Mouse (Mus musculus) lung, postnatal 36 days (tissue): ENCODE data around the gene Col8a2.

Source experiments
- DNase-seq: peaks from one replicate; pipeline ENCODE4 v3.0.0; 2022; ENCODE audit warnings: mixed read lengths

Gene Col8a2

DNA sequence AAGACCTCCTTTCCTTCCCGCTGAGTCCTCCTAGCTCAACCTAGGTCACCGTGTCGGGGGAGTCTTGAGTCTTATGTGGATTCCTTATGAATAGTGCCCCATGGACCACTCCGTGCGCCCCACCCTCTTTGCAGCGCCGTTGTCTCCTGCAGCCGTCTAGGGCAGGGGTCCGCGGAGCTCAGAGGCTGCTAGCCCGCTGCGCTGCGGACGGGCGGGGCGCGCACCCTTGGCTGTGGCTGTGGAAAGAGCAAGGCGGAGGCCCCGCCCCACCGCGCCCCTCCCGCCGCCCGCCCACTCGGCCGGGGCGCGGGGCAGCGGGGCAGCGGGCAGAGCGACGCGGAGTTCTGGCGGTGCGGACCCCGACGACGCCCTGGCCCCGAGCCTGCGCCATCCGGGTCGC, at the start of gene Col8a2:
Gene Col8a2 (plus strand): TSS at position 302 of the 400 bp plus-strand sequence.
- peak; percentile 30 for DNase-seq

DNA sequence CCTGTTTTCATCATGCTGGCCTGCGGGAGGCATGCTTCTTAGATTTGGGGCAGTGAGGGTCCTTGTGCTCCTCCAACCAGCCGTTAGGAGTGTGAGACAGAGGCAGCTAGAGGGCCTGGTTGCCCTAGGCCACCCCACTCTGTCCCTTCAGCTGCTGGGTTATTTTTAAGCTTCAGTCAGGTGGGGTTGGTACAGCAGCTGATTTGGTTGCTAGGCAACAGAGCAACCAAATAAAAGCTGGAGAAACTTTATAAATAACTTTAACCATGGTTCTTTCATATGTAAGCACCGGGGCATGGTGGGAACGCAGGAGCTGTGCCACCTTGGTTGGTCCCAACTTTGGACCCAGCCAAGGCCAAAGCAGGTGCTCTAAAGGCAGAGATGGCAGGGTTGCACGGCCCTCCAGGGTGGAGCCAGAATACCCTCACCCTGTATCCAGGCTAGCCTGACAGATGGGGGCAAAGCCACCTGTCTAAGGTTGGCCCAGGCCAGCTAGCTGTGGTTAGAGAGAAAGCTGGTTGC, 48.8 kb upstream of the Col8a2 start:
- DNase-seq, result peak; percentile 73

DNA sequence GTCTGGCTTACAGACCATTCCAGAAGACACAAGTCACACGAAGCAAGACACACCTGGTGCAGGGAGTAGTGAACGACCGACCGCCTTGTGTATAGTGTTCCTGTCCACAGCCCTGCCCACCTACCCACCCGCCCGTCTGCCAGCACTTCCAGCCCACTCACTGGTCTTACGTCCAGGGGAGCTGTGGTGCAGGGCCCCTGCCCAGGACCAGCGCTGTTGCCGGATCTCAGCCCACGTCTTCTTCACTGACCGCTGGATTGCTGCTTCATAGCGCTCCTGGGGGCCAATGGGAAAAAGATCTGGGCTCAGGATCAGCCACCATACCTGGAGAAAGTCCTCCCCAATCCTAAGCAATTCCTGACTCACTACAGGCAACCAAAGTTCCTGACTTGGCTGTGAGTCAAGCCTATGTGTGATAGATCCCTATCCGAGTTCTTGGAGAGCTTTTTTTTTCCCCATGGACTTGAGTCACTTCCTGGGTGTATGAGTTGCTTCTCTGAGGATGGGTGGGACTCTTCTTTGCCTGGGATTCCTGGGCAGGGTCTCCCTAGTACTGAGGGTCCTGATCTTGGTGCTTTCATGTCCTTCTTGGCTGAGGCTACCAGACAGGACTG, 46.6 kb upstream of the Col8a2 start:
- DNase-seq, result no peak

DNA sequence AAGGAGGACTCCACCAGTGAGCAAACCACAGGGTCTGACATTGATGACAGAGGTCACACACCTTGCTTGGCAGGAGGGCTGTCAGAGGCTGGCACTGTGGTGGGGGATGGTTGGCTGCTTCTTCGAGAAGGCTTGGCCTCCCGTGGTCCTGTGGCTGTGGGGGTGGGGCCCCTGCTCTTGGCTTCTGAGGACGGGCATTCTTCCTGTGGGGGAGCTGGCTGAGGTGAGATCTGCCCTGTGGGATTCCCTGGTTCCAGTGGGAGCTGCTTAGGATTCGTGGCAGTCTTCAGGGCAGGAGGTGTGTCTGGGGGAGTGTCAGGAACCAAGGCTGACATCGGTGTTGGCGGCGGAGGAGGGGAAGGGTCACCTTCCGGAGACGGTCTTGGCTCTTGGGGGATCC, 44.6 kb upstream of the Col8a2 start:
- no peak for DNase-seq

DNA sequence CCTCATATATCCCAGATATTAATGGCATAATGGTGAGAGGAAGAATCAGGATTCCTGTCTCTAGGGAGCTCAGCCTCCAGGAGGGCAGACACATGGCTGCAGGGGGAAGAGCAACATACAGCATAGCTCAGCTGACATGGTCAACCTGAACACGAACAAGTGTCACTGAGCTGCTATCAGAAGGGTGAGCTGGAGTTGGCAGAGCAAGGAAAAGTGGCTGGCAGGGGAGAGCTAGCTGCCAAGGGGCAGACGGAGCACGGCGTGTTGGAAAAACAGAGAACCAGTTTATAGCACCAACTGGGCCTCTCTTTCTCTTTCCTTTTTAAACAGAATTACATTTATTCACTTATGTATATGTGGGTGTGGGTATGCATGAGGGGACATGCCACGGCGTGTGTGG, 44.1 kb upstream of the Col8a2 start:
- no peak for DNase-seq

DNA sequence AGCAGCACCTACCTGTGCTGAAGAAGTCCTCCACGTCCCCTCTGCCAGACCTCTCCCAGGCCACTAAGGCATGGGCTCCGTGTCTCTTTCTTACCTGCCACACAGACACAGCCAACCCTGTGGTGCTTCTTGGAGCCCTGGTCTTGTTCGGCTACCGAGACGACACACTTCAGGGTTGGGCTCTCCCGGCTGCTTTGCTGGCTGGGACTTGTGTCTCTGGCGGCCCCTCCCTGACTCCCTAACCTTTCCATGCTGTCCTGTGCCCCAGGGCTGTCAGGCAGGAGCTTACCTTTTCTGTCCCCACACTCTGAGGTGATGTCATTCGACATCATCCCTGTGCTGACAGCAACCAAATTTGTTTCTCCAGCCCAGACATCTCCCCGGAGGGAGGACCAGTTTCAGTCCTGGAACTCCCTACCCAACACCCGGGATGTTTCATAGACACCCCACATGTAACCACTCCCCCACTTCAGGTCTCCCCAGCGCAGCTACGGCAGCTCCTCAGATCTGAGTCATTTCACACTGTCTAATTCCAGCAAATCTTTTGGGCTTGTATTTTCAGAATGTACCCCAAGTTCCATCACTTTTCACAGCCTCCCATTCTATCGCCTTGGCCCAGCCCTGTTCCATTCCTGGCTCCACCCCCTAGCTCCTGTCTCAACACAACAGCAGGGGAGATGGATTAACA, 40.2 kb upstream of the Col8a2 start:
- no peak for DNase-seq

DNA sequence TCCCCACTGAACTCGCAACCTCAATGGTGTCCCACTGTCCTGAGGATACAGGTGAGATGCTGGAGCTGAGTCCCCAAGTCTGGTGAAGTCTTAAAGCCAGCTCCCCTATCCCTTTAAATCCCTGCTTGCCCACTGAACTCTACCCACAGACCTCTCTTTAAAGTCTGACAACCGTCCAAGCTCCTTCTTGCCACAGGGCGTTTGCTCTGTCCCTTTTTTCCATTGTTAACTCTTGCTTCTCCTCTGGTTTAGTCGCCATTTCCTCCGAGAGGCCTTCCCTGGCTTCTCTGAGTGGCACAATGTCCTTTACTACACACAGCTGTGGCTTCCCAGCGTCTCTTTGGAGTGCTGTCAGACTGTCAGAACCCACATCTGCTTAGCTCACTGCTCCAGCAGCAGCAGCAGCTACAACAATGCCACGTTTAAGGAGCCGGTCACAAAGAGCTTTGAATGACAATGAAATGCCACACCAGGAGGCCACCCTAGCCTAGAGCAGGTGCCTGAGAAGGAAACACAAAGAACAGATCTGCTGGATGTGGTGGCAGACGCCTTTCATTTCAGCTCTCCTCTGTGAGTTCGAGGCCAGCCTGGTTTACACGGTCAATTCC, 38.2 kb upstream of the Col8a2 start:
- DNase-seq, result no peak

DNA sequence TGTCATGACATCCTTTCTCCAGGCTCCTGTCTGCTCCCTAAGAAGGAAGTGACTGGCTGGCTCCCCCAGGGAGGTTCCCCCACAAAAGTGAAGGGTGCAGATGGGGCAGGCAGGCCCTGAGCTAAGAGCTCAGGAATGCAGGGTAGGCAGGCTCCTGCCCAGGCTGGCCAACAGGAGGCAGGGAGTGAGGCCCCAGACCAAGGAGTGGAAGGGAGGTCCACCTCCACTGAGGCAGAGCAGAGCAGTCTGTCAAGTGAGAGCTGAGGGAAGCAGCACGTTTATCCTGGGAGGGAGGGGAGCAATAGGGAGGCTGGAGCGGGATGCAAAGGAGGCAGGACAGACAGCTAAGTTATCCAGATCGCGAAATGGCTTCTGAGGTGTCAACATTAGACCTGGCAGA, 35.9 kb upstream of the Col8a2 start:
- no peak for DNase-seq

DNA sequence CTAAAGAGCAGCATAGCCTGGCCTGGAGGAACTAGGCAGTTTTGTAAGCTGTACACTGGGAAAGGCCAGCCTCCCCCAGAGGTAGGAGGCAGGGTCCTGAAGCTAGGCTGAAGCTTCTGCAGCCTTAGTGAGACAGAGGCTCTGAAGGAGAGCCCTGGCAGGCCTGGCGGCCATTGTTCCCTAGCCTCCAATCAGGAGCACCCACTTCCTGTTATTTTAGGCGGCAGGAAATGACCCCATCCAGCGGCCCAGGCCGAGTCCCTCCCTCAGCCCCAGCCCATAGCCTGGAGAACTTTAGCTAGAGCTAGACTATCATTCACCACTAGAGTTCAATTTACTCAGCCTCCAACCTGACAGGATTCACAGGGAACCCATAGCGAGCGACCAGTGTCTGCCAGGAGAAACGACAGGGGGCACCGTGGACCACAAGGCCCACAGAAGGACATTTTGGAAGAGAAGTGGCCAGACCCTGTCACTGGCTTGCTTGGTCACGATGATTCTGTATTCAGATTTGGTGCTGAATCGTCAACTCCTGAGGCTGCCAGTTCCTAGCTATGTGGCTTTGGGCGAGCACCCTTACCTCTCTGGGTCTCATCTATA, 34.8 kb upstream of the Col8a2 start:
- DNase-seq, result peak; percentile 82

DNA sequence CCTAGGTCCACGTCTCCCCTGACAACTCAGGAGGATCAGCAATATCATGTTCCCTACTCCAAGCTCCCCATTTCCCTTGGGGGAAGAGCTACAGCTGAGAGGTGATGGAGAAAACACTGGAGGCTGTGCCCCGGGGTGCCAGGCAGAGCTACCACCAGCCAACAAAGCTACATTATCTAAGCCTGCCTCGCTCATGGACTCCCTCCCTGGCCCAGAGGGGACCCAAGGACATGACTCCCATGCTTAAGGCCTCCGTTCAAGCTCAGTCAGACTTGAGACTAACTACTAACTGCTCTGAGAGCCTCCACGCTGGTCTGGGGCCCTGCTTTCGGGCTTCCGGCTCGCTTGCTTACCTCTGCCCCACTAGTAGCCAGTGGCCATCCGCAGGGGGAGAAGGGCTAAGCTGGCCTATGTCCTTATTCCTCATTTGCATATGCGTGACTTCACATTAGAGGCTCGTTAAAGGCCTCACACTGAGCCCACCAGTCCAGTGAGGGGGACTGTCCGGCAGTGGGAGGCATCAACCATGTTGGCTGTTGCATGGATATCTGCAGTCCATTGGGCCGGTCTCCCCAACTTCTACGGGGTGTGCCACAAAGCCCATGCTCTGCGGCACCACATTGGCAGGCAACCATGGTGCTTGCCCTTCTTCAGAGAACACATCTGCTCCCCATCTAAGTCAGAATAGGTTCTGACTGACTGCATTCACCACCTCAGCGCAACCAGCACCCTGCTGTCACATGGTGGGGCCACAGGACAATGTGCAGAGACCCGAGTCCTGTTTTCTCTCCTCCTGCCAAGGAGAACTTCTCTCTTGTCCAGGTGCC, 34.0 kb upstream of the Col8a2 start:
- no peak for DNase-seq

DNA sequence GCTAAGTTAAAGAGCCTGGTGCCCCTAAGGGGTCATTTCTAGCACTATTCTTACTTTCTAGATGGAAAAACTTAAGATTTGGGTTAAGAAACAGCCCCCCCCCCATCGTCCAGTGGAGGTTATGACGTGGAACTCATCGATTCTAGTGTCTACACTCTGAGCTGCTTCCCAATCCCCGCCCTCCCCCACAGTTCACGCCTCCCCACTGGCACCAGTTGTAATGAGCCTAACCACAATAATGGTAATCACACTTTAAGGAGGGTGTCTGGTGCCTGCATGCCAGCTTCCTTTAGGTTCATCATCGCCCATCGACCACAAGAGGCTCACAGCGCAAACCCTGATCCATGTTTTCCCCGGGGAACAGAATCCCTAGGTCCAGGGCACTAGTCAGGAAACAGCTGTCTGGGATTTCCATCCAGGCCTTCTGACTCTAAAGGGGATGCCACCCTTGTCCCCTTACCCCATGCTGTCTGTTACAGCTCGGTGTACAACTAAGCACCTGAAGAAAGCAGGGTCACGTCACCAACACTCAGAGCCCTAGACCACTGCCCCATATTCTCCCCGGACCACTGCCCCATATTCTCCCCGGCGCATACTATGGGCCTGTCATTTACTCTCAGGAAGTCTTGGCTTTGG, 32.8 kb upstream of the Col8a2 start:
- no peak for DNase-seq

DNA sequence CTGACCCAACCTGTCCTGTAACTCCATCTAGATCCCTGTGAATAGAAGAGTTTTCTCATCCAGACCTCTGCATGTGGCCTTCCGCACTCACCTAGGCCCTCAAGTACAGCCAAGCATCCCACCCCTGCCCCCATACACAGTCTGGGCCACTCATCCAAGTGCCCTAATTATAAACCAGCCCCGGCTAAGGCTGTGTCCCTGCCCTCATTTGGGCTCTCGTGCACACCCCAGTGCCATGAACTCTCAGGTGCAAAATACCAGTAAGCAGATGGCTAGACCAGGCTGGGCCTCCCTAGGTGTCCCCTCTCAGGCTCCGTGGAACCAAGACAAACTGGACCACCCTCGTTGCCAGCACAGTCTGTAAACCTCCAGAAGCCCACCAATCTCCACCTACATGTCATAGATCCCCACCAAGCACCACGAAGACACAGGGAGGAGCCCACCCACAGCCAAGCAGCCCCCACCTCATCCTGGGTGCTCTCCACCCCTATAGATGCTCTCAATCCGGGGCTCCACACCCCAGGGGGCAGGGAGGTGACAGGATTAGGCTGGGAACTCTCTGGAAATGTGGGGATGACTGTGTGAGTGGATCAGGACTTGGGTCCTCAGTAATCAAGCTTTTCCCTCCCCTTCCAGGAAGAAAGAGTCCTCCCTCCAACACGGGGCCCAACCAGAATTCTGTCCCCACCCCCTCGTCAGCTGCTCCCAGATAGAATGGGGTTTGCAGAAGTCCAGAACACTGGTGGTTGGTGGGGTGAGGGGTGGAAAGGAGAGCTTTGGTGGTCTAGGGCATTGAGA, 32.1 kb upstream of the Col8a2 start:
- peak; percentile 71 for DNase-seq

DNA sequence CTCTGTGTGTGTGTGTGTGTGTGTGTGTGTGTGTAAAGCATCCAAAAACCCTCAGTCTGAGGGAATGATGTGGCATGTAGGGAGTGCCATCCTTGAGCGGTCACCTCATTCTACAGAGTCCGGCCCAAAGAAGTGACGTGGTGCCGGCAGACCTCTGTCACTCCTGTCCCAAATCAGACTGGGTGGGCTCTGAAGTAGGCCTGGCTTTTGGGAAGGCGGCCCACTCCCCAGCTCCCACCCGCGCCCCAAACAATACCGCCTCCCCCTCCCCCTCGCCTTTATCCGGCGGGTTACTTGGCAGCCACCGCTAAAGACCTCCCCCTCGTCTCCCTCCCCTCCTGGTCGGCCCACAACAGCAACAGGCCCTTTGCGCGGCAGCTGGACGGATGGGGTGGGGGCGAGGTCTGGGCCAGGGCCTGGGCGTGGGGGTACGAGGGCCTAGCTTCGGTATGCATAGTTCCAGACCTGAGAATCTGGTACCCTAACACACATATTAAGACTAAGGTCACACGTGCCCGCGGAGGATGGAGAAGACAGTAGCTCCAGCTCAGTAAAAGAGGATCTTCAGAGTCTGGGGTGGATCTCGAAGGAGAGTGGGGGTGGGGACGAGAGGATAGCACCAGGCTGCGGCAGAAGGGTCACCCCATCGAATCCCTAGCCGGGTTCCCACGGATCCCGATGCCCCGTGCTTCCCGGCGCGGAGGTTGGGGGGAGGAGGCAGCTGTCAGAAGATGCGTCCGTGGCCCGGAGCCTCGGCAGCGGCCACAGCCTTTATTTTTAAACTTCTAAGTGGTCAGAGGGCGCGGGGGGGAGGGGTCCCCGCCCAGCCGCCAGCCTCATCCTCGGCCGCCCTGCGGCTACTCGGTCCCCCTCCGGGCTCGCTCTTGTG, 31.2 kb upstream of the Col8a2 start:
- DNase-seq, result peak; percentile 62

DNA sequence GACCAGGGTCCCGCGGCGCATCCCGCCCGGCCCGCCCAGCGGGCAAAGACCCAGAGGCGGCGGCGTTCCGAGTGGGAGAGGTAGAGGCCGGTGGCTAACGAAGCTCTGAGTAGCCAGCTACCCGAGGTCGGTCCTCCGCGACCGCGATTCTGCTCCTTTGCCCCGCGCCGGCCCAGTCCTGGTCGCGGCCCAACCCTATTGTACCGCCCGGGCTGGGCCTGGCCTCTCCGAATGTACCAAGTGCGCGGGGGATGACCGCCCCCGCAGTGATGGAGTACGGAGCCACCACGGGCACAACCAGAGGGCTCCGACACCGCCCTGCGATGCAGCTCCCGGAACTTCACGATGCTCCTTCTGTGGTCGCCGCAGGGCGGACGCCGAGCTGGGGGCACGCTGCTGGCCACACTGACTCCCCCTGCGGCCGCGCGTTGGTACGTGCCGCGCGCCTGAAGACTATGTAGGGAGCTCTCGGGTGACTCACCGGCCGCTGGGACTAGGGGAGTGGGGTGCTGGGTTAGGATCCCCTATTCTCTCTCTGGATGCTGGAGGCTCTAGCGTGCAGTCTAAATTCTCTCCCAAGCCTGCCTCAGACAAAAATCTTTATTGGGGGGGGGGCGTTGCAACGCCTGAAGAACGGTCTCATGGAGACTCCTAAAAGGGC, 30.3 kb upstream of the Col8a2 start, which contains the start of gene Map7d1:
Gene Map7d1 (minus strand): TSS at position 213 of the 661 bp plus-strand sequence.
- peak; percentile 91 for DNase-seq

DNA sequence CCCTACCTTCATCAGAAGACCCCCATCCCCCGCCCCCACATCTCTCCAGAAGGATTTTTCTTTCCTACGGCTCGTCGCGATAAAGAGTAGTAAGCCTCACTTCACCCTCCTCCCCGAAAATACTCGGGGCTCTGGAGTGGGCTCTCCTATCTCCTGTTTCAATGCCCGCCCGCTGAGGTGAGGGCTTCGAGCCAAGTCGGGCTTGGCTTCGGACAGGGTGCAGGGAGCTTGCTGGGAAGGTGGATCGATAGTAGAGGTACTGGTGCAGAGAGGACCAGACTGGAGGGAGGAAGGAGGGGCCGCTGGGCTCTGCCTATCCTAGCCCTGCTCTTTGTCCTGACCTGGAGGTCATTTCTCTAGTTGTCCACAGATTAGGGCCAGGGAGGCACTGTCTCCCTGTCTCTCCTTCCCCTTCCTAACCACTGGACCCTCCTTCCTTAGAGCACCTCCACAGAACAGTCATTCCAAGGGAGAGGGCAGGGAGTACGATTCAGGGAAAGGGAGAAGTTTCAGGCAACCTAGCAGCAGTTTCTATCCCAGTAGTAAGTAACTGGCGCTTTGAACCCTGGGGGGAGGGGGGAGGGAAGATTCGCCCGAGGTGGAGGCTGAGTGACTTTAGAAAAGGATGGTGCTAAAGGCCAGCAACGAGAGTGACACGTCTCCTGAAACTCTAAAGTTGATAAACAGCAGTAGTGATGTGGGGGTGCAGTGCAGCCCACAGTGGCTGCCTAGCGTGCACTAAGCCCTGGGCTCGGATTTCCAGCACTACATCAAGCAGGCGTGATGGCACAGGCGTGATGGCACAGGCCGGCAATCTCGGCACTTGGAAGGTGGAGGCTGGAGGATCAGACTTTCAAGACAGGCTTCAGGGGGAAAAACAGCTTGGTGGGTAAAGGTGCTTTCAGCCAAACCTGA, 29.4 kb upstream of the Col8a2 start:
- peak; percentile 53 for DNase-seq

DNA sequence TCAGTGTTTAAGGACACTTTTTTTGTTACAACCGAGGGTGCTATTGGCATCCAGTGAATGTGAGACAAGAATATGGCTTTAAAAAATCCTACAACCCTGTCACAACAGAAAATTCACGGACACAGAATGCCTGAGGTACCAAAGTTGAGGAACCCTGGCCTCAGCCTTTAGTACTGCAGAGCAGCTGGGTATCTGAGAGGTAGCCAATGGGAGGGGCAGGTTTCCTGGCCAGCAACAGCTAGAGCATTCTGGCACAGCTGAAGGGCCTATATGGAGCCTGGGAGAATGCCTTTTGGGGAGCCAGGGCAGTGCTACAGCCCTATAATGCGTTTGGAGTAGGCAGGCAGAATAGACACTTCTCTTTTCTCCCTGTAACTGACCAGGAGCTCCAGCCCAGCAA, 27.5 kb upstream of the Col8a2 start:
- DNase-seq, result peak; percentile 51

DNA sequence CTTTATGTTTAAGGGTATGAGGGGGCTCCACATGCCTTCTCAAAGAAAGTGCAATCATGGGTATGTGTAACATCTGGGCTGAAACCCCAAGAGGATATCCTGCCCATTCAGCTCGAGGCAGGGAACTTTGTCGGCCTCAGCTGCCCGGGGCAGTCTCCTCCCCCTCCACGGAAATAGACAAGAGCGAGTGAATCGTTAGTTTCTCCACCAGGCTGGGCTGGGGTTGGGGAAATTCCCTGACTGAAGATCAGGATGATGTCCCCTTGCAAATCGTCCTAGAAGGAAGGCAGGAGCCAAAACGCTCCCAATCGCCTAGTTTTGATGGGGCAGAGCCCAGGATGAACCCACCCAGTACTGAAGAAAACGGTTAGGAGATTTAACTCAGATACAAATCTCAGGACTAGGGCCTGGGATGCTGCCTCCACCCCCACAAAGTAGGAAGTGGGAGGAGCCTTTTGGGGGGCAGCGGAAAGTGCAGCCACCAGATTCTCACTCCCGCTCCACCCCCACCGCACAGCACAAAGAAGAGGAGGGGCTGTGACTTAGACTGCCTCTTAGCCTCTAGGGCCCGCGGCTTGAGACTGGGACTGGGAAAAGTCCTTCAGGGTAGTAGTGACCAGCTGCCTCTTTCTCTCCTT, 27.0 kb upstream of the Col8a2 start:
- peak; percentile 93 for DNase-seq
